Mouse (Mus musculus) embryonic facial prominence, embryonic 15.5 days (tissue): Measurements from ENCODE around the gene Cym. TPM values are rescaled to one million over a fixed set of nuclear protein-coding genes. Genes with fewer than 3 reads are reported as not detected.

Experiments used
- ATAC-seq: fragments of 200-750 bp; cut with Nextera tagmentation; 2 replicates; pipeline ENCODE4 v1.8.0; 2017; ENCODE audit warnings: low read depth, moderate TSS enrichment; ENCODE audit not compliant: insufficient number of reproducible peaks, low FRiP score, low TSS enrichment
- H3K27ac ChIP-seq: fragments of 300-500 bp; sonication (generic); replicated peaks from 2 replicates; pipeline ENCODE4 v1.5.1; 2015; ENCODE audit warnings: mild to moderate bottlenecking, inconsistent platforms
- H3K27me3 ChIP-seq: fragments of 300-500 bp; sonication (generic); 2 replicates; pipeline ENCODE4 v1.6.1; 2015; ENCODE audit warnings: inconsistent platforms
- H3K36me3 ChIP-seq: fragments of 300-500 bp; sonication (generic); 2 replicates; pipeline ENCODE4 v1.6.1; 2015; ENCODE audit warnings: mild to moderate bottlenecking, inconsistent platforms
- H3K4me1 ChIP-seq: fragments of 300-500 bp; sonication (generic); 2 replicates; pipeline ENCODE4 v1.6.1; 2015; ENCODE audit warnings: inconsistent platforms
- H3K4me2 ChIP-seq: fragments of 300-500 bp; sonication (generic); replicated peaks from 2 replicates; pipeline ENCODE4 v1.6.1; 2015; ENCODE audit warnings: mild to moderate bottlenecking, inconsistent platforms
- H3K4me3 ChIP-seq: fragments of 300-500 bp; sonication (generic); replicated peaks from 2 replicates; pipeline ENCODE4 v1.5.1; 2015; ENCODE audit warnings: mild to moderate bottlenecking, inconsistent platforms
- H3K9ac ChIP-seq: fragments of 300-500 bp; sonication (generic); 2 replicates; pipeline ENCODE4 v1.6.1; 2015; ENCODE audit warnings: inconsistent platforms
- H3K9me3 ChIP-seq: fragments of 300-500 bp; sonication (generic); replicated peaks from 2 replicates; pipeline ENCODE4 v1.6.1; 2016; ENCODE audit warnings: inconsistent platforms
- WGBS: fragments of 180-500 bp; shearing (Covaris S2); methylation state at CpG from one replicate; pipeline ENCODE4 v1.1.7; 2015; 5-methylcytosine and 5-hydroxymethylcytosine counted together
- polyA plus RNA-seq: library from polyadenylated mRNA; unstranded; fragments of >200 nt; fragmentation: Nextera tagmentation; extraction: Ambion mirVana; gene quantifications from 2 replicates; pipeline ENCODE4 v1.2.1, GENCODE M21; 2015

Cym gene
- polyA plus RNA-seq, 1 experiment from 2014 or later, result 0.21 TPM

DNA sequence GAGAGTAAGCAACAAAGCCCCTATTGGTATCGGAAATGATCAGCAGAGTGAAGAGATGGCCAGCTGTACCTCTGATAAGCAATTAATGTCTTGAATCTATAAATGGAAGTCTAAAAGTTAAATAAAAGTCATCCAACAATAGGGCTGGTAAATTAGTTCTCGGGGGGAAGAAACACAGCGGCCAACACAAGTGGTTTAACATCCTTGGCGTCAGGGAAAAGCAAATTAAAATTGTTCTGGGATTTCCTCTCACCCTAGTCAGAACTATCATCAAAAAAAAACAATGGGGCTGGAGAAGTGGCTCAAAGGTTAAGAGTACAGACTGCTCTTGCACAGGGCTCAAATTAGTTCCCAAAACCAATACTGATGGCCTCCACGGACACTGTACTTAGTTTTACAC, 4.3 kb upstream of the Cym start:
- Histone ChIP-seq H3K4me3 (no peak overlapping the region), H3K27ac (no peak overlapping the region), H3K9ac (no peak overlapping the region), H3K36me3 (no peaks in the 10 kb centered on the region), H3K9me3 (no peaks in the 10 kb centered on the region), H3K4me1 (peaks cover 7% of the 10 kb centered on the region; the same call in 1 of the 2 replicates), H3K4me2 (no peak overlapping the region), H3K27me3 (no peaks in the 10 kb centered on the region)
- no peak for ATAC-seq
- WGBS, result 87% methylated on average over 5 of the region's 5 CpGs

DNA sequence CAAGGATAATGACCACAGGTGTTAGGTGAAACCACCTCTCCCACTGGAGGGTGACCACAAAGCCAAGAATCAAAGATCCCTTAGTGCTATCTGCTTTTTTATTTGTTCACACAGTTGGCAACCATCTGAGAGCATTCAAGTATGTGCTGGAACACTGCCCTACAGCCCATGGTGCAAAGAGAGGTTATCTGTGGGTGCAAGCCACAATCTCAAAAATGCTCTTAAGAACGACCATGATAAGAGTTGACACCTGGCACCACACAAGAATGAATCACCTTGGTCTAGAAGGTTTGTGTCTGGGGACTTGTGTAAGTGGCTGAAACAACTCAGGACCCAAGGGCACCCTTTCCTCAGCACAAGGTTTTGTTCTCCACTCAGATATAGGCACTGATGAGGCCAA, 1.7 kb upstream of the Cym start:
- H3K36me3 ChIP-seq, result no peaks in the 10 kb centered on the region
- no peaks in the 10 kb centered on the region for H3K9me3 ChIP-seq
- H3K9ac ChIP-seq, result no peak overlapping the region
- no peaks in the 10 kb centered on the region for H3K27me3 ChIP-seq
- no peak overlapping the region for H3K4me2 ChIP-seq
- H3K27ac ChIP-seq, result no peak overlapping the region
- ATAC-seq, result no peak
- 63% methylated on average over 1 of the region's 1 CpGs for WGBS
- H3K4me1 ChIP-seq, result no peaks in the 10 kb centered on the region
- H3K4me3 ChIP-seq, result no peak overlapping the region

DNA sequence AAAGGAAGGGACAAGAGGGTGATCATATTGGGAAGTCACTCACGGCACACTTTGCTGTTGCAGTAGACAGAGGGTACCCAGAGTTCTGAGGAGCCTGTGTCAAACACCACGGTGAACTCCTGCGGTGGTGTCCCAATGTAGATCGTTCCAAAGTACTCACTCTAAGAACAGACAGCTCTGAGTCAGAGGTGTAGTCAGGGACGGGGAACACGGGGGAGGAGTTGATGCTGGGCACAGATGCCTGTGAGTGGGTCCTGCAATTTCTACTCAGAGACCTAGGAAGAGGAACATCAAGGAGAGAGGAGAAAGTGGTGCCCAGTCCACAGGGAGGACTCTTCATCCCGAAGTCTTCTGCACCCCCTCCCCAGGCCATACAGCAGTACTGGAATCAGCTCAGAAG, 3.0 kb downstream of the Cym start:
- Histone ChIP-seq H3K9me3 (no peaks in the 10 kb centered on the region), H3K36me3 (no peaks in the 10 kb centered on the region), H3K4me3 (no peak overlapping the region), H3K4me1 (no peaks in the 10 kb centered on the region), H3K27me3 (no peaks in the 10 kb centered on the region), H3K27ac (no peak overlapping the region), H3K9ac (no peak overlapping the region), H3K4me2 (no peak overlapping the region)
- no peak for ATAC-seq
- WGBS, result 88% methylated on average over 7 of the region's 7 CpGs

DNA sequence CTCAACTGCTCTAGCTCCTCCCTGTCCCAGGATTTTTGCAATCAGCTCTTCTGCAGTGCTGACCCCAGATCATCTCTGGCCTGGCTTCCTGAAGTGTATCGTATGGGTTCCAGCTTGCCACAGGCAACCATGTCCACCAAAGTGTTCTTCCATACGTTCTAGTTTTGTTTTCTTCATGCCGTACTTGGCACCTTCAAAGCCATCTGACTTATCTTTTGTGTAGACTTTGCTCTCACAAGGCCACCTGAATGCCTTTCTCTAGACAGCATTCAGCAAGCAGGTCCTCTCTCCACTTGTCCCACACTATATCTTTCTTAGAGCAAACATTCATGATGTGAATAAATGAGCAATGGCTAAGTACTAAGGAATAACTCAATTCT, 4.4 kb downstream of the Cym start:
- H3K27me3 ChIP-seq, result no peaks in the 10 kb centered on the region
- H3K9me3 ChIP-seq, result no peaks in the 10 kb centered on the region
- WGBS, result 82% methylated on average over 3 of the region's 3 CpGs
- H3K27ac ChIP-seq, result no peak overlapping the region
- ATAC-seq, result no peak
- no peak overlapping the region for H3K4me3 ChIP-seq
- no peaks in the 10 kb centered on the region for H3K4me1 ChIP-seq
- H3K9ac ChIP-seq, result no peak overlapping the region
- H3K4me2 ChIP-seq, result no peak overlapping the region
- no peaks in the 10 kb centered on the region for H3K36me3 ChIP-seq

DNA sequence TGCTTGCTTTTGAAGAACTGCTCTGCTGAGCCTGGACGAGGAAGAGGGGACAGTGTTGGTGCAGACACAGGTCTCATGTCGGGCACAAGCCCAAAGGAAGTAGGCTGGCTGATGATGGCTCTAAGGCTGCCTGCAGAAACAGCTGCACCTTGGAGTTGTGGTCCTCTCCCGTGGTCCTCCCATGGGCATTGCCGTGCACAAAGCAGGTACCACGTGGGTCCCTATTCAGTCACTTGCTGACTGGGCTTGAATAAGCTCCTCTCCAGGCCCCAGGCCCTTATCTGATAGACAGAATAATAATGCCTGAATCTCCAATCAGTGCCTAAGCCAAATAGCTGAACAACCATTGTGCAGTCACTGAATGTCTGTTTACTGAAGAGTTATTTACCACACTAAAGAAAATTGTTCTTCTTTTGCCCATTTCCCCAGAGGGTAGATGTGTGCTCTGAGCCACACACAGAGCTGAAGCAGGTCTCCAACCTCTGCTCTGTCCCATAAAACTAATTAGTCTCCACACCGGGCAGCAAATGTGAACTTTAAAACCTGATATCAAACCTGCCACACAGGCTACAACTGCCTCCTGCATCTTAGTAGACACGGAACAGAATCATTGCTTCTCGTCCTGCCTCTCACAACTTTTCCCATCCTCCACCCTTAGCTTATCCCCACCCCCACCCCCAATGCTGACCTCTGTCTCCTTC, 5.0 kb downstream of the Cym start:
- no peak overlapping the region for H3K27ac ChIP-seq
- no peaks in the 10 kb centered on the region for H3K4me1 ChIP-seq
- no peaks in the 10 kb centered on the region for H3K36me3 ChIP-seq
- H3K27me3 ChIP-seq, result no peaks in the 10 kb centered on the region
- no peak overlapping the region for H3K4me2 ChIP-seq
- 67% methylated on average over 8 of the region's 8 CpGs for WGBS
- H3K9me3 ChIP-seq, result no peaks in the 10 kb centered on the region
- ATAC-seq, result no peak
- no peak overlapping the region for H3K9ac ChIP-seq
- H3K4me3 ChIP-seq, result no peak overlapping the region

DNA sequence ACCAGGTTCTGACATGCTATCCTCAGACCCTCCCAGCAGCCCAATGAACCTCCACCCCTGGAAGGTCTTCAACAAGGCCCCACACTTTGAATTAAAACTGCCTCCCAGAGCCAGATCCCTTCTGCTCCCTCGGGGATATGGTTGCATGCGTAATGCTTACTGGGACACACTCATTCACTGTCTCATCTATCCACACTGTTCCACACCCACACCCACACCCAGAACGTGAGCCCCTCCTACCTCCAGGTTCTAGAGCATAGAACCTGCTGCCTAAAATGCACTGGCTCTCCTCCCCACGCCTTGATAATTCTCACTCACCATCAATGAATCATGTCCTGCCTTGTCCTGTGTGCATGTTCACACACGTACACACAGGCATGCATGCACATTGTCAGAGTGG, 6.9 kb downstream of the Cym start:
- H3K4me2 ChIP-seq, result no peak overlapping the region
- H3K36me3 ChIP-seq, result no peaks in the 10 kb centered on the region

DNA sequence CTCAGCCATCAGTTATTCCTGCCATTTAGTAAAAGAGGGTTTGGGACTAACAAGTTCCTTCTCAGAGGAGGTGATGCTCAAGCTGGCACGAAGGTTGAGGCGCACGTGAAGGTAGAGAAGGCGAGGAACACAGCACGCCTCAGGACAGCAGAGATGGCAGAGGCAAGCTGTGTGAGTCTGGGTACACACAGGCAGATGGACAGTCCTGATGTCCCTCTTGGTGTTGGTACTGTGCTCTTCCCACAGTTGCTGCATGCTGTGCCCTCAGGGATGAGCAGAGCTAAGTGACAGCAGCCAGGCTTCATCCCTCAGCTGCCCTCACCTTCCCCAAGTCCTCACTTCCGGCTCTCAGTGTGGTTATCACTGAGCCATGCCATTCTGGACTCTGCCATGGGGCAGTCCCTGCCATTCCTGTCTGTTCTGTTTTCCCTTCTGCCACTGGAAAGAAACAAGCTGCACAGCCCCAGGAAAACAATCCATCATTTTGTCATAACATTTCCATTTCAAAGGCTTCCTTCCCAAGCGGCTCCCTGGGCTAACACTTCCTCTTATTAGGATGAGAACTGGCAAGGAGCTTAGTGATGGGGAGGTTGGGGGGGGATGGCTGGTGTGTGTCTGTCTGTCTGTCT, 13.8 kb downstream of the Cym start:
- H3K27me3 ChIP-seq, result no peaks in the 10 kb centered on the region
- no peaks in the 10 kb centered on the region for H3K9me3 ChIP-seq
- H3K4me3 ChIP-seq, result no peak overlapping the region
- no peak overlapping the region for H3K9ac ChIP-seq
- H3K36me3 ChIP-seq, result no peaks in the 10 kb centered on the region
- ATAC-seq, result no peak
- H3K27ac ChIP-seq, result no peak overlapping the region
- H3K4me1 ChIP-seq, result no peaks in the 10 kb centered on the region
- no peak overlapping the region for H3K4me2 ChIP-seq
- 64% methylated on average over 7 of the region's 7 CpGs for WGBS

More for the DNA sequence above, 6.9 kb downstream of the Cym start:
- no peaks in the 10 kb centered on the region for H3K4me1 ChIP-seq
- no peak for ATAC-seq
- no peak overlapping the region for H3K27ac ChIP-seq
- H3K9me3 ChIP-seq, result no peaks in the 10 kb centered on the region
- WGBS, result 66% methylated on average over 5 of the region's 5 CpGs
- no peak overlapping the region for H3K9ac ChIP-seq
- H3K27me3 ChIP-seq, result no peaks in the 10 kb centered on the region
- no peak overlapping the region for H3K4me3 ChIP-seq

DNA sequence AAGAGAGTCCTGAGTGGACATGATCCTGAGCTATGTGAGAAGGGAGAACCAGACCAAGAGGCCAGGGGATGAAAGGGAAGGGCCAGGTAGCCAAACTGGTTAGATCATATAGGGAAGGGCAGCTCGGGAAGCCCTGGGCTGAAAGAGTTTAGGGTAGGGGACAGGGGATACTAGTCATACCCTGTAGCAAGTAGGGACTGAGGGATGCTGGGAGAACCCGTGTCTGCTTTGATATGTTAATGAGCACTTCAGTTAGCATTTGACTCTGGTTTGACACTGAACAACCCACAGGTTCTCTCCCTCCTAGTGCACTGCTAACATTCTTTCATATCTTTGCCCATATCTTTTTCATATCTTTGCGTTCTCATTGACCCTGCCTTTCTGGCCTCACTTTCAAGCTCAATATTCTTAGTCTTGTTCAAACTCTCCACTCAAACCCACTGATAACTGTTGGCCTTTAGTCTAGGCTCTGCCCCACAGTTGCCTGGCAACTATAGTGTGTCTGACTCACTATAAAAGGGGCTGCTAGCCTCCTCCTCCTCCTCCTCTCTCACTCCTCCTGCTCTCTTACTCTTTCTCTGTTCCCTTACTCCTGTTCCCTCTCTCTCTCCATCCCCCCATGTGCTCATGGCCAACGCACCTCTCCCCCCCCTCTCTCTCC, 14.9 kb downstream of the Cym start:
- Histone ChIP-seq H3K4me1 (no peaks in the 10 kb centered on the region), H3K9me3 (no peaks in the 10 kb centered on the region), H3K9ac (no peak overlapping the region), H3K27ac (no peak overlapping the region), H3K4me2 (no peak overlapping the region), H3K36me3 (no peaks in the 10 kb centered on the region), H3K4me3 (no peak overlapping the region), H3K27me3 (no peaks in the 10 kb centered on the region)
- 45% methylated on average over 4 of the region's 4 CpGs for WGBS
- ATAC-seq, result no peak

DNA sequence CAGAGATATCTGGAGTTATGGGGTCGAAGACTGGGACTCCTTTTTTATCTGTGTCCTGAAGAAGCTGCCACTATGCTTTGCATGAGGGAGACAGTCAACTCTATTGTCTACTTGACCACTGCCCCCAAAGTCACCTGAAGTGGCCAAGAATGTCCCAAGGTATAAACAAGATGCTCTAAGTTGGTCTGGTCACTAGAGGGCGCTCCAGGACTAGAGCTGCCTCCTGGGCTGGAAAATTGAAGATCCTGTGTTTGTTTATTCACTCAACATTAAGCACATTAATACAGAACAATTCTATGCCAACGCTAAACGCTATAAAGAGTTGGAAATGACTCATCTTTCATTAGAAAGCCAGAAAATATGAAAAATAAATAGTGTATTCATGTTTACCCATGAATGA, 15.5 kb downstream of the Cym start:
- 10% methylated on average over 4 of the region's 4 CpGs for WGBS

DNA sequence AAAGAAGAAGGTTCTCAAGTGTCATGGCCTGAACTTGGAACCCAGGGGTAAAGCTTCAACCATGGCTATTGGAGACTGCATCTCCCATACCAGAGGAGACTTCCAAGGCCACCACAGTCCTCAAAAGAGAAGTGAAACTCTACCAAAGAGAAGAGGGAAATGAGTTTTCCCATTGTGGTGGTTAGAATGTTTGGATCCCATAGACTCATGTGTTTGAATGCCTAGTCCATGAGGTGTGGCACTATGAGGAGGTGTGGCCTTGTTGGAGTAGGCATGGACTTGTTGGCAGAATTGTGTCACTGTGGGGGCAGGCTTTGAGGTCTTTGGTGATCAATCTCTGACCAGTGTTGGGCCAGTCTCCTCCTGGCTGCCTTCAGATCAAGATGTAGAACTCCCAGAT, 16.4 kb downstream of the Cym start:
- no peaks in the 10 kb centered on the region for H3K9me3 ChIP-seq
- H3K9ac ChIP-seq, result no peak overlapping the region
- H3K4me3 ChIP-seq, result no peak overlapping the region
- no peak overlapping the region for H3K4me2 ChIP-seq
- no peak overlapping the region for H3K27ac ChIP-seq
- no peaks in the 10 kb centered on the region for H3K4me1 ChIP-seq
- H3K27me3 ChIP-seq, result no peaks in the 10 kb centered on the region
- H3K36me3 ChIP-seq, result no peaks in the 10 kb centered on the region
- ATAC-seq, result no peak

More for the DNA sequence above, 15.5 kb downstream of the Cym start:
- H3K4me3 ChIP-seq, result no peak overlapping the region
- no peaks in the 10 kb centered on the region for H3K36me3 ChIP-seq
- no peaks in the 10 kb centered on the region for H3K27me3 ChIP-seq
- ATAC-seq, result no peak
- H3K9me3 ChIP-seq, result no peaks in the 10 kb centered on the region
- H3K4me2 ChIP-seq, result no peak overlapping the region
- no peak overlapping the region for H3K27ac ChIP-seq
- no peaks in the 10 kb centered on the region for H3K4me1 ChIP-seq
- no peak overlapping the region for H3K9ac ChIP-seq

DNA sequence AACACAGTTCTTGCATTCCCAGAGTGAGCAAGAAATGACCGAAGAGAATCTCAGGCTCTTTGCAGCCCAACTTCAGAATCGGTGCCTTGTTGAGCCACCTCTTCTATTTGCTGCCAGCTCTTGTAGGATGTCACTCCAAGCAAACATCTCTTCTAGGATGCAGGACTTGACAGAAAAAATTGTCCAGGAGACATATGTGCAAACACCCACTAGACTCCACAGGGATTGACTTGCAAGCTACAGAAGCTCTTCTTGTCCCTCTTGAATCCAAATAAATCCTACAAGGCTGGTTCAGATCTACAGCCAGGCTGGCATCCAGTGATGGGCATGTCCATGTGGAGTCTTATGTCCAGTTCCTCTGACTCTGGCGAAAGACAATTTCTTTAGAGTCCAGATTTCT, 17.1 kb downstream of the Cym start:
- no peaks in the 10 kb centered on the region for H3K4me1 ChIP-seq
- H3K27me3 ChIP-seq, result no peaks in the 10 kb centered on the region
- 80% methylated on average over 3 of the region's 3 CpGs for WGBS
- H3K36me3 ChIP-seq, result no peaks in the 10 kb centered on the region
- H3K4me2 ChIP-seq, result no peak overlapping the region
- no peak overlapping the region for H3K27ac ChIP-seq
- no peak overlapping the region for H3K4me3 ChIP-seq
- no peaks in the 10 kb centered on the region for H3K9me3 ChIP-seq
- no peak for ATAC-seq
- no peak overlapping the region for H3K9ac ChIP-seq
